Mouse (Mus musculus) forebrain, embryonic 14.5 days (tissue): ENCODE results near the gene Gm38431. TPM values are rescaled to one million over a fixed set of nuclear protein-coding genes. Genes with fewer than 3 reads are reported as not detected.

Source experiments
- ATAC-seq: fragments of 200-750 bp; cut with Nextera tagmentation; 2 replicates; pipeline ENCODE4 v1.8.0; 2017; ENCODE audit warnings: mild to moderate bottlenecking, moderate library complexity
- DNase-seq: peaks from one replicate; pipeline ENCODE4 v3.0.0-alpha.2; 2015; ENCODE audit warnings: low spot score
- H3K27ac ChIP-seq: fragments of 300-500 bp; sonication (generic); 2 replicates; pipeline ENCODE4 v1.5.1; 2014; ENCODE audit warnings: low read depth, mild to moderate bottlenecking, control low read depth, low read length, moderate library complexity
- H3K27me3 ChIP-seq: fragments of 300-500 bp; sonication (generic); replicated peaks from 2 replicates; pipeline ENCODE4 v1.6.1; 2014; ENCODE audit warnings: low read length, control low read depth, mixed read lengths; ENCODE audit not compliant: control insufficient read depth, insufficient read depth
- H3K36me3 ChIP-seq: fragments of 300-500 bp; sonication (generic); 2 replicates; pipeline ENCODE4 v1.6.1; 2014; ENCODE audit warnings: low read length, control low read depth; ENCODE audit not compliant: control insufficient read depth, insufficient read depth
- H3K4me1 ChIP-seq: fragments of 300-500 bp; sonication (generic); 2 replicates; pipeline ENCODE4 v1.6.1; 2014; ENCODE audit warnings: antibody characterized with exemption, low read length, control low read depth; ENCODE audit not compliant: control insufficient read depth, insufficient read depth
- H3K4me2 ChIP-seq: fragments of 300-500 bp; sonication (generic); 2 replicates; pipeline ENCODE4 v1.6.1; 2014; ENCODE audit warnings: mild to moderate bottlenecking, control low read depth, low read length
- H3K4me3 ChIP-seq: fragments of 300-500 bp; sonication (generic); 2 replicates; pipeline ENCODE4 v1.5.1; 2014; ENCODE audit warnings: low read depth, low read length, control low read depth
- H3K9ac ChIP-seq: fragments of 300-500 bp; sonication (generic); 2 replicates; pipeline ENCODE4 v1.6.1; 2014; ENCODE audit warnings: mild to moderate bottlenecking, low read length, control low read depth, moderate library complexity
- H3K9me3 ChIP-seq: fragments of 300-500 bp; sonication (generic); replicated peaks from 2 replicates; pipeline ENCODE4 v1.6.1; 2016; ENCODE audit warnings: low read length, control low read depth, mixed read lengths; ENCODE audit not compliant: control insufficient read depth
- WGBS: fragments of 180-500 bp; shearing (Covaris S2); extraction: QIAGEN DNeasy Blood & Tissue Kit; methylation state at CpG from one replicate; pipeline ENCODE4 v1.1.7; 2014; 5-methylcytosine and 5-hydroxymethylcytosine counted together
- polyA plus RNA-seq: library from polyadenylated mRNA; unstranded; fragments of >200 nt; fragmentation: Nextera tagmentation; extraction: Ambion mirVana; gene quantifications from 2 replicates; pipeline ENCODE4 v1.2.1, GENCODE M21; 2014

Gm38431 gene
- polyA plus RNA-seq, 1 experiment from 2014 or later: 1.2 TPM

DNA sequence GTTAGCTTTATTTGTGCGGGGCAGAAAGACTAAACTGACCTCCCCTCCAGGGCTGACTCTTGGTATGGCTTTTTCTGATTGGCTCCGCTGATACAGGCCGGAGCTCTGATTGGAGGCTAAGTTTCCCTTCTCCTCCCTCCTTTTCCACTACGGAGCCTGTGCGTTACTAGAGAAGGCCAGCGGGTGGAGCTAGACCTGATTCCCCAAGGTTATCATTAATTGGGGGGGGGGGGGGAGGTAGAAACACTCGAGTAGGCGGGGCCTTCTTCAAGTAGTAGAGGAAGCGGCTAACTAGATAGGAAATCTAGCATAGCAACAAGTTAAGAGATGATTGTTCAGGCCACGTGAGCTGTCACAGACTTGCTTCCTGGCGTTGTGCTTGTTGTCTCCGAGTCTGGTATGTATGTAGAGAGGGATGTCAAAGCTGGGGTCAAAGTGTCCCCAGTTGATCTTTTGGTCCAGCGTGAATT, 61.0 kb downstream of the Gm38431 start:
- Histone ChIP-seq H3K36me3 (no peaks in the 10 kb centered on the region), H3K4me1 (peaks cover 8% of the 10 kb centered on the region), H3K27ac (no peak overlapping the region), H3K27me3 (peaks cover 62% of the 10 kb centered on the region), H3K9me3 (no peaks in the 10 kb centered on the region), H3K4me2 (peak overlapping the region; percentile 94), H3K4me3 (peak overlapping the region; percentile 42), H3K9ac (no peak overlapping the region)
- DNase-seq (peak; percentile 83), ATAC-seq (peak; percentile 47; the same call in 1 of the 2 replicates)
- under 1% methylated on average over 13 of the region's 13 CpGs for WGBS

DNA sequence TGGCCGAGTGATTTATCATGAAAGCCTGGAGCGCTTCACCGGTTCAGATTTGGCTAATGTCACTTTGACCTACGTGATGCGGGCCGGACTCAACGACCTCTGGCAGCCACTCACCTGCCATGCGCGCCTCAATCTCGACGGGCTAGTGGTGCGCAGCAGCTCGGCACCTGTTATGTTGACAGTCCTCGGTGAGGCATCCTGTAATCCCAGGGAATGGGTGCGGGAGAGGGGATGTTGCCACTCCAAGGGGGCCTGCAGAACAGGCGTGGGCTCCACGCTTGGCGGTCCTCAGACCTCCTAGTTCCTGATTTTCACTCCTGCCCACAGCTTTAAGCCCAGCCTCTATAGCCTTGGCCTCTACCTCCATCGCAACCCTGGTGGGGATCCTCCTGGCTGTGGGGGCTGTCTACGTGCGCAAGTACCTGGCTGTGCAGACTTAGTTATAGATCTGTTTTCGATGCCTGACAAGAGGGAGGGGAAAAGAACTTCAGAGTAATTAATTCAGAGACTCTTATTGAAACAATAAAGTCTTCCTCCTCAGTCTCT, 61.7 kb downstream of the Gm38431 start:
- DNase-seq: no peak
- Histone ChIP-seq H3K27ac (no peak overlapping the region), H3K9ac (no peak overlapping the region), H3K4me1 (peaks cover 8% of the 10 kb centered on the region), H3K27me3 (peaks cover 55% of the 10 kb centered on the region), H3K4me2 (peak overlapping the region; percentile 94; the same call in 1 of the 2 replicates), H3K4me3 (no peak overlapping the region), H3K36me3 (no peaks in the 10 kb centered on the region), H3K9me3 (no peaks in the 10 kb centered on the region)
- no peak for ATAC-seq
- 25% methylated on average over 22 of the region's 22 CpGs for WGBS

DNA sequence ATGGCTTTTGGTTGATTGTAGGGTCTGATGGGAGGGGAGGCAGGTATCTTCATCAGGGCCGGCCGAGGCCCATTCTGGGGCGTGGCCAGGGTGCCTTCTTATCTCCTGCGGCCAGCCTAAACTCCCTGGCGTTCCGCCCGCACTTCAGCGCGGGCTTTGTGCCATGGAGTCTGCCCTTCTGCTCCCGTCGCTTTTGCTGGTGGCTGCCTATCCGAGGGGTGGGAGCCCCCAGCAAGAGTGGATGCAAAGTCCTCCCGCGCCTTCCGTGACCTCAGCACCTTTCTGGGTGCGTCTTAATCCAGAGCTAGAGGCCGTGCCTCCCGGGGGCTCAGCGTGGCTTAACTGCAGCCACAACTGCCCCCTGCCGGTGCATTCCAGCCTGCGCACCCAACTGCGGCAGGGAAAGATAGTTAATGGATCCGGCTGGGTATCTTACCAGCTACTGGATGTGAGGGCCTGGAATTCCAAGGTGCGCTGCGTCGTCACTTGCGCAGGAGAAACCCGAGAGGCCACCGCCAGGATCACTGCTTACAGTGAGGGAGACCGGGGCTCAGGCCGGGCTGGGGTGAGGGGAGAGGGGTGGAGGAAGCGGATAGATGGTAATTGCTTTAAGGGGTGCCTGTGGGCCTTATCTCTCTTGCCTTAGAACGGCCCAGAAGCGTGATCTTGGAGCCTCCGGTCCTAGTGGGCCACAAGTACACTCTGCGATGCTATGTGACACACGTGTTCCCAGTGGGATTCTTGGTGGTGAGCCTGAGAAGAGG, 62.3 kb downstream of the Gm38431 start, which contains the start of gene Icam4:
Gene Icam4 (plus strand): TSS at position 83 of the 764 bp plus-strand sequence.
- ATAC-seq: 0 out of 2 replicates have a peak, but pooled peaks have one; percentile 6
- DNase-seq: peak; percentile 64
- H3K4me1 ChIP-seq: peaks cover 8% of the 10 kb centered on the region

DNA sequence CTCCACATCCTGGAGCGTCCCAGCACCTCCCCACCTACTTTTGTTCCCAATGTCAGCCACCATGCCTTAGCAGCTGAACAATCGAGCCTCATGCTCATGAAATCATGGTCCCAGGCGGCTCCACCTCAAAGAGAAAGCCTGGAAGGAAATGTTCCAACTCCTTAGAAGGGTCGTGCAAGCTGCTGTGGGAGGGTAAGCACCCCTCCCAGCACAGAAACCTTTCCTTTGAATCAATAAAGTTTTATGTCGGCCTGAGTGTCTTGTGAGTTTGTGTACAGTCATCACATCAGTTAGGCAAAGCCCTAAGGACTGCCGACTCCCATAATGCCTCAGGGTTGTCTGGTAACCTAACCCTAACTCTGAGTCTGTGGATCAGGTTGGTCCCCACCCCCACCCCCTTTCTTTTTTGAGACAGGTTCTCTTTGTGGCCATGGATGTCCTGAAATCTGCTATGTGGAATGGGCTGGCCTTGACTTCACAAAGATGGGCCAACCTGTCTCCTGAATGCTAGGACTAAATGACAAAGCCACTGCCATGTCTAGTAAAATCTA, 63.2 kb downstream of the Gm38431 start:
- Histone ChIP-seq H3K27ac (no peak overlapping the region), H3K36me3 (no peaks in the 10 kb centered on the region), H3K4me1 (peaks cover 8% of the 10 kb centered on the region), H3K4me3 (no peak overlapping the region), H3K9me3 (no peaks in the 10 kb centered on the region), H3K27me3 (peaks cover 44% of the 10 kb centered on the region), H3K4me2 (no peak overlapping the region), H3K9ac (no peak overlapping the region)
- DNase-seq (no peak), ATAC-seq (no peak)
- 73% methylated on average over 6 of the region's 6 CpGs for WGBS

More for the DNA sequence above, 62.3 kb downstream of the Gm38431 start, which contains the start of gene Icam4:
- peak within 1 kb of the TSS; percentile 8; the same call in 1 of the 2 replicates for H3K4me3 ChIP-seq
- H3K27ac ChIP-seq: no peak within 1 kb of the TSS
- H3K36me3 ChIP-seq: no peaks in the 10 kb centered on the region
- no peaks in the 10 kb centered on the region for H3K9me3 ChIP-seq
- 3% methylated on average over 37 of the region's 37 CpGs for WGBS
- peak within 1 kb of the TSS; percentile 94 for H3K4me2 ChIP-seq
- H3K27me3 ChIP-seq: peaks cover 49% of the 10 kb centered on the region
- H3K9ac ChIP-seq: peak within 1 kb of the TSS; percentile 5; the same call in 1 of the 2 replicates

DNA sequence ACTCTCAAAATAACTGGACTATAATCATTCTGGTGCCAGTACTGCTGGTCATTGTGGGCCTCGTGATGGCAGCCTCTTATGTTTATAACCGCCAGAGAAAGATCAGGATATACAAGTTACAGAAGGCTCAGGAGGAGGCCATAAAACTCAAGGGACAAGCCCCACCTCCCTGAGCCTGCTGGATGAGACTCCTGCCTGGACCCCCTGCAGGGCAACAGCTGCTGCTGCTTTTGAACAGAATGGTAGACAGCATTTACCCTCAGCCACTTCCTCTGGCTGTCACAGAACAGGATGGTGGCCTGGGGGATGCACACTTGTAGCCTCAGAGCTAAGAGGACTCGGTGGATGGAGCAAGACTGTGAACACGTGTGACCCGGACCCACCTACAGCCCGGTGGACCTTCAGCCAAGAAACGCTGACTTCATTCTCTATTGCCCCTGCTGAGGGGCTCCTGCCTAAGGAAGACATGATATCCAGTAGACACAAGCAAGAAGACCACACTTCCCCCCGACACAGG, 64.0 kb downstream of the Gm38431 start:
- Histone ChIP-seq H3K4me2 (no peak overlapping the region), H3K27ac (no peak overlapping the region), H3K4me3 (no peak overlapping the region), H3K9me3 (no peaks in the 10 kb centered on the region), H3K4me1 (peaks cover 3% of the 10 kb centered on the region), H3K9ac (no peak overlapping the region), H3K27me3 (peaks cover 35% of the 10 kb centered on the region), H3K36me3 (no peaks in the 10 kb centered on the region)
- ATAC-seq (no peak), DNase-seq (no peak)
- 62% methylated on average over 8 of the region's 8 CpGs for WGBS

DNA sequence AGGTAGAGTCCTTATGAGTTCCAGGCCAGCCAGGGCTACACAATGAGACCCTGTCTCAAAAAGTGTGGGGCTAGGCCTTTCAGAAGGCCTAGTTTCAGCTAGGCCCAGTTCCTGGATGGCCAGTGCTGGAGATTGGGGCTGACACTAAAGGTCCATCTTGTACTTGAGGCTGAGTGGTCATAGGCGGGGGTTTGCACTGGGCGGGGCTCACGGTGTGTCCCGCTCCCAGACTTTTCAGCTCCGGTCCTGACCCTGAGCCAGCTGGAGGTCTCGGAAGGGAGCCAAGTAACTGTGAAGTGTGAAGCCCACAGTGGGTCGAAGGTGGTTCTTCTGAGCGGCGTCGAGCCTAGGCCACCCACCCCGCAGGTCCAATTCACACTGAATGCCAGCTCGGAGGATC, 64.9 kb downstream of the Gm38431 start:
- WGBS: 88% methylated on average over 12 of the region's 12 CpGs
- Histone ChIP-seq H3K4me1 (peaks cover 2% of the 10 kb centered on the region; the same call in 1 of the 2 replicates), H3K4me3 (no peak overlapping the region), H3K36me3 (no peaks in the 10 kb centered on the region), H3K9ac (no peak overlapping the region), H3K27me3 (peaks cover 26% of the 10 kb centered on the region), H3K9me3 (no peaks in the 10 kb centered on the region), H3K4me2 (no peak overlapping the region), H3K27ac (no peak overlapping the region)
- no peak for DNase-seq
- ATAC-seq: no peak

DNA sequence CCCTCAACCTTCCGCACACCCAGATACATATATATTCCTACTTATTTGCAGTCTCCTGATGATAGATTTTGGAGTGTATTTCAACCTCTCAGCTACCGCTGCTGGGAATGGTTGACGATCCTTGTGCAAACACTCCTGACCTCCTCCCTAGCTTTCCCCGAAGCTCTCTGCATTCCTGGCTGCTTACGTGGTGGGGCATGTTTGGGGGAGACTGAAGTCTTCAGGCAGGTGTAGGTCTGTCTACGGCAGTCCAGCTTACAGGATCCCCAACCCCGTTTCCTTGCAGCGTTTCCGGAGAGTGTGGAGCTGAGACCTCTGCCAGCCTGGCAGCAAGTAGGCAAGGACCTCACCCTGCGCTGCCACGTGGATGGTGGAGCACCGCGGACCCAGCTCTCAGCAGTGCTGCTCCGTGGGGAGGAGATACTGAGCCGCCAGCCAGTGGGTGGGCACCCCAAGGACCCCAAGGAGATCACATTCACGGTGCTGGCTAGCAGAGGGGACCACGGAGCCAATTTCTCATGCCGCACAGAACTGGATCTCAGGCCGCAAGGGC, 66.5 kb downstream of the Gm38431 start:
- H3K4me3 ChIP-seq: no peak overlapping the region
- H3K9ac ChIP-seq: no peak overlapping the region
- H3K9me3 ChIP-seq: no peaks in the 10 kb centered on the region
- ATAC-seq (no peak), DNase-seq (no peak)
- H3K4me1 ChIP-seq: peaks cover 2% of the 10 kb centered on the region; the same call in 1 of the 2 replicates
- H3K27ac ChIP-seq: no peak overlapping the region
- no peak overlapping the region for H3K4me2 ChIP-seq
- H3K36me3 ChIP-seq: no peaks in the 10 kb centered on the region
- H3K27me3 ChIP-seq: peaks cover 18% of the 10 kb centered on the region
- 77% methylated on average over 19 of the region's 19 CpGs for WGBS

DNA sequence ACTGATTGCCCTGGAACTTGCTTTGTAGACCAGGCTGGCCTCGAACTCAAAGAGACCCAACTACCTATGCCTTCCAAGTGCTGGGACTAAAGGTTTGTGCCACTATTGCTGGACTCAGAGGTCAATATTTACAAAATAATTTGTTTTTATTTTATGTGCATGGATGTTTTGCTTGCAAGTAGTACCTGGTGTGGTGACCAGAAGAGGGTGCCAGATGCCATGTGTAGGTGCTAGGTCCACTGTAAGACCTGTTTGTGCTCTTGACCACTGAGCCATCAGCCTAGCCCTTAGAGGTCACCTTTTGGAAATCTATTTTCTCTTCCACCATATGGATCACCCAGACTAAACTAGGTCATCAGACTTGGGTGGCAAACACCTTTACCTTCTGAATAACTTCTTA, 69.1 kb downstream of the Gm38431 start:
- no peak for ATAC-seq
- Histone ChIP-seq H3K27ac (no peak overlapping the region), H3K4me3 (no peak overlapping the region), H3K36me3 (no peaks in the 10 kb centered on the region), H3K9ac (no peak overlapping the region), H3K4me2 (no peak overlapping the region), H3K9me3 (no peaks in the 10 kb centered on the region), H3K4me1 (no peaks in the 10 kb centered on the region), H3K27me3 (no peaks in the 10 kb centered on the region)
- DNase-seq: no peak
- WGBS: 65% methylated on average over 1 of the region's 1 CpGs
